Mouse (Mus musculus): ENCODE data around the gene Rps18.

GRCm38 (mm10) chr17:33924577-33925283 lies 31.1 kb downstream of the Rps18 start:
- TF ChIP-seq CTCF (IDR thresholded peaks at IDR 0.05; ENCODE audit: borderline replicate concordance, control insufficient read depth, extremely low read depth, insufficient read depth, low read length, poor library complexity): no peak
- no peak for TF ChIP-seq POLR2A (IDR thresholded peaks at IDR 0.05; ENCODE audit: control insufficient read depth, extremely low read depth, insufficient read depth, low read length, poor library complexity)
